Mouse (Mus musculus): ENCODE data around the gene Wbp2nl. TPM values are rescaled to one million over a fixed set of nuclear protein-coding genes. Genes with fewer than 3 reads are reported as not detected.

The Wbp2nl gene
- polyA plus RNA-seq, 1 experiment: not detected

GRCm38 (mm10) chr15:82345820-82346470 lies 47.2 kb downstream of the Wbp2nl start:
- H3K4me1 ChIP-seq: peaks cover 90% of the 10 kb centered on the region
- TF ChIP-seq GATA1 (IDR thresholded peaks at IDR 0.05; ENCODE audit: borderline replicate concordance, low read length): no peak
- no peak for TF ChIP-seq FLI1 (IDR thresholded peaks at IDR 0.05; ENCODE audit: low read length)
- H3K36me3 ChIP-seq (replicated peaks; ENCODE audit: low read length): peaks cover 60% of the 10 kb centered on the region
- peaks cover 5% of the 10 kb centered on the region; the same call in 1 of the 2 replicates for H3K9me3 ChIP-seq
- H3K4me3 ChIP-seq (replicated peaks): peak overlapping the region; percentile 94
- H3K27me3 ChIP-seq (replicated peaks): no peaks in the 10 kb centered on the region

GRCm38 (mm10) chr15:82346580-82347302 lies 48.0 kb downstream of the Wbp2nl start:
- H3K9me3 ChIP-seq: peaks cover 5% of the 10 kb centered on the region; the same call in 1 of the 2 replicates
- no peak for TF ChIP-seq GATA1 (IDR thresholded peaks at IDR 0.05; ENCODE audit: borderline replicate concordance, low read length)
- TF ChIP-seq FLI1 (IDR thresholded peaks at IDR 0.05; ENCODE audit: low read length): no peak
- H3K4me3 ChIP-seq (replicated peaks): peak overlapping the region; percentile 94
- H3K36me3 ChIP-seq (replicated peaks; ENCODE audit: low read length): peaks cover 66% of the 10 kb centered on the region
- H3K4me1 ChIP-seq: peaks cover 89% of the 10 kb centered on the region
- H3K27me3 ChIP-seq (replicated peaks): no peaks in the 10 kb centered on the region

- Histone ChIP-seq H3K4me3 (replicated peaks) (peak overlapping the region; percentile 94), H3K4me1 (peaks cover 88% of the 10 kb centered on the region), H3K27me3 (replicated peaks) (no peaks in the 10 kb centered on the region), H3K36me3 (replicated peaks; ENCODE audit: low read length) (peaks cover 69% of the 10 kb centered on the region), H3K9me3 (peaks cover 5% of the 10 kb centered on the region; the same call in 1 of the 2 replicates)
- TF ChIP-seq GATA1 (IDR thresholded peaks at IDR 0.05; ENCODE audit: borderline replicate concordance, low read length): no peak
- no peak for TF ChIP-seq FLI1 (IDR thresholded peaks at IDR 0.05; ENCODE audit: low read length)
Observed at GRCm38 (mm10) chr15:82347303-82347676, 48.5 kb downstream of the Wbp2nl start.

- peaks cover 69% of the 10 kb centered on the region for H3K36me3 ChIP-seq (replicated peaks; ENCODE audit: low read length)
- peak overlapping the region; percentile 78 for H3K4me3 ChIP-seq (replicated peaks)
- H3K4me1 ChIP-seq: peaks cover 88% of the 10 kb centered on the region
- H3K9me3 ChIP-seq: peaks cover 5% of the 10 kb centered on the region; the same call in 1 of the 2 replicates
- TF ChIP-seq FLI1 (IDR thresholded peaks at IDR 0.05; ENCODE audit: low read length) (no peak), GATA1 (IDR thresholded peaks at IDR 0.05; ENCODE audit: borderline replicate concordance, low read length) (no peak)
- no peaks in the 10 kb centered on the region for H3K27me3 ChIP-seq (replicated peaks)
Observed at GRCm38 (mm10) chr15:82347852-82348251, 49.1 kb downstream of the Wbp2nl start.

- Histone ChIP-seq H3K4me1 (peaks cover 87% of the 10 kb centered on the region), H3K36me3 (replicated peaks; ENCODE audit: low read length) (peaks cover 64% of the 10 kb centered on the region), H3K4me3 (replicated peaks) (peak overlapping the region; percentile 78)
Observed at GRCm38 (mm10) chr15:82348258-82348998, 49.7 kb downstream of the Wbp2nl start.

GRCm38 (mm10) chr15:82348999-82349341 lies 50.2 kb downstream of the Wbp2nl start:
- no peaks in the 10 kb centered on the region for H3K27me3 ChIP-seq (replicated peaks)
- H3K9me3 ChIP-seq: no peaks in the 10 kb centered on the region
- peaks cover 59% of the 10 kb centered on the region for H3K36me3 ChIP-seq (replicated peaks; ENCODE audit: low read length)
- peaks cover 81% of the 10 kb centered on the region for H3K4me1 ChIP-seq
- TF ChIP-seq GATA1 (IDR thresholded peaks at IDR 0.05; ENCODE audit: borderline replicate concordance, low read length): no peak
- no peak for TF ChIP-seq FLI1 (IDR thresholded peaks at IDR 0.05; ENCODE audit: low read length)
- no peak overlapping the region for H3K4me3 ChIP-seq (replicated peaks)

More at GRCm38 (mm10) chr15:82348258-82348998, 49.7 kb downstream of the Wbp2nl start:
- peaks cover 2% of the 10 kb centered on the region; the same call in 1 of the 2 replicates for H3K9me3 ChIP-seq
- no peak for TF ChIP-seq GATA1 (IDR thresholded peaks at IDR 0.05; ENCODE audit: borderline replicate concordance, low read length)
- no peaks in the 10 kb centered on the region for H3K27me3 ChIP-seq (replicated peaks)

- H3K36me3 ChIP-seq (replicated peaks; ENCODE audit: low read length): peaks cover 49% of the 10 kb centered on the region
- H3K27me3 ChIP-seq (replicated peaks): no peaks in the 10 kb centered on the region
- H3K4me3 ChIP-seq (replicated peaks): peak overlapping the region; percentile 29
- TF ChIP-seq FLI1 (IDR thresholded peaks at IDR 0.05; ENCODE audit: low read length) (no peak), GATA1 (IDR thresholded peaks at IDR 0.05; ENCODE audit: borderline replicate concordance, low read length) (no peak)
- H3K9me3 ChIP-seq: no peaks in the 10 kb centered on the region
- H3K4me1 ChIP-seq: peaks cover 75% of the 10 kb centered on the region
Observed at GRCm38 (mm10) chr15:82350349-82350748, 51.6 kb downstream of the Wbp2nl start.

GRCm38 (mm10) chr15:82351480-82351879 lies 52.7 kb downstream of the Wbp2nl start:
- peaks cover 49% of the 10 kb centered on the region for H3K36me3 ChIP-seq (replicated peaks; ENCODE audit: low read length)
- peak overlapping the region; percentile 69 for H3K4me3 ChIP-seq (replicated peaks)

GRCm38 (mm10) chr15:82353078-82353744 lies 54.5 kb downstream of the Wbp2nl start:
- H3K27me3 ChIP-seq (replicated peaks): no peaks in the 10 kb centered on the region
- H3K36me3 ChIP-seq (replicated peaks; ENCODE audit: low read length): peaks cover 36% of the 10 kb centered on the region
- H3K4me1 ChIP-seq: peaks cover 72% of the 10 kb centered on the region
- no peaks in the 10 kb centered on the region for H3K9me3 ChIP-seq
- TF ChIP-seq GATA1 (IDR thresholded peaks at IDR 0.05; ENCODE audit: borderline replicate concordance, low read length): no peak
- no peak for TF ChIP-seq FLI1 (IDR thresholded peaks at IDR 0.05; ENCODE audit: low read length)
- peak overlapping the region; percentile 99 for H3K4me3 ChIP-seq (replicated peaks)

More at GRCm38 (mm10) chr15:82351480-82351879, 52.7 kb downstream of the Wbp2nl start:
- TF ChIP-seq GATA1 (IDR thresholded peaks at IDR 0.05; ENCODE audit: borderline replicate concordance, low read length): no peak
- TF ChIP-seq FLI1 (IDR thresholded peaks at IDR 0.05; ENCODE audit: low read length): no peak
- Histone ChIP-seq H3K27me3 (replicated peaks) (no peaks in the 10 kb centered on the region), H3K4me1 (peaks cover 79% of the 10 kb centered on the region), H3K9me3 (no peaks in the 10 kb centered on the region)

Data from megakaryocyte, embryonic 14.5 days (primary cell).